In genomic region chr11:30630514-30630913, GRCm38 (mm10) we compare ENCODE assay signal across 18 mouse cellular contexts. TPM values are rescaled to one million over a fixed set of nuclear protein-coding genes. Genes with fewer than 3 reads are reported as not detected.
DNase-seq lines count a peak whose midpoint lies in the region; ATAC-seq lines count a peak whose summit lies in the region.
"Had no signal": no experiment of that assay in that cellular context is flagged by ENCODE, and none has a peak within 500 bp of the region (broad histone marks: within the 10 kb centered on the region; RNA-seq: fewer than 3 reads in every experiment).

No protein-coding gene starts in this region.

- peak; percentile 5 for DNase-seq in MN1 (ENCODE audit: low spot score)
- no peak for DNase-seq in lung, adult 18-20 months
- no peak for DNase-seq in urinary bladder, postnatal 10 days (ENCODE audit: low spot score)
- no peak for DNase-seq in ovary, adult 18-20 months (ENCODE audit: low spot score)
- DNase-seq: adrenal gland, adult 8-10 months; adrenal gland, postnatal 14 days; adrenal gland, postnatal 36 days; cerebellum, adult 11-12 months; cerebellum, adult 2 months; cerebellum, adult 9-10 months; cerebellum, postnatal 10 days; cerebellum, postnatal 25 days had no signal

- ATAC-seq in granulocyte monocyte progenitor cell, adult 5-6 weeks (replicated peaks; ENCODE audit: poor library complexity, severe bottlenecking): peak; percentile 72
- 0 out of 2 replicates have a peak, but pooled peaks have one; percentile 21 for ATAC-seq in megakaryocyte, adult 5-6 weeks (ENCODE audit: poor library complexity, severe bottlenecking)
- ATAC-seq: activated CD4-positive, CD25-positive, alpha-beta regulatory T cell, adult 4 months; forebrain, embryonic 13.5 days; forebrain, embryonic 15.5 days; Patski had no signal

RNA-seq across cellular contexts. Expression of gene Acyp2, which starts 18.9 kb away (rescaled TPM):
- total RNA-seq in granulocyte monocyte progenitor cell, adult 5-6 weeks (2014; fragmentation: Nextera tagmentation): 2.1 and 13.6 TPM in 2 replicates
- total RNA-seq in granulocyte monocyte progenitor cell, adult 5-6 weeks (2017): 0.72 and 4.3 TPM in 2 replicates
- 0.59 and 1.9 TPM in 2 replicates for total RNA-seq in megakaryocyte, adult 5-6 weeks (2015)
- 1.6 and 2.6 TPM in 2 replicates for total RNA-seq in megakaryocyte, adult 5-6 weeks (2017)
